Mouse (Mus musculus): ENCODE results near the gene Commd3. TPM values are rescaled to one million over a fixed set of nuclear protein-coding genes. Genes with fewer than 3 reads are reported as not detected.

Gene Commd3
- polyA plus RNA-seq, 1 experiment from 2014 or later: 206 TPM

Other genes with a start within 250 kb of the Commd3 start
- 14.0 and 15.1 TPM in 2 replicates for gene Bmi1, start 4.6 kb downstream of the Commd3 start, polyA plus RNA-seq (2015; fragmentation: Nextera tagmentation; extraction: Ambion mirVana)
- 0.06 and 0.44 TPM in 2 replicates for gene Spag6, start 21.6 kb downstream of the Commd3 start, polyA plus RNA-seq (2015; fragmentation: Nextera tagmentation; extraction: Ambion mirVana)

All from heart, embryonic 15.5 days (tissue).